Mouse (Mus musculus) regulatory T cell (primary cell): ENCODE data around the gene Ablim2.

ENCODE experiments used
- in situ Hi-C: fragments of 300-600 bp; cut with MboI, MseI; formaldehyde crosslinking; loops from one replicate; pipeline ENCODE4 v1.15.1; 2025; ENCODE audit warnings: high pct_unique_total_duplicates

The Ablim2 gene

GRCm38 (mm10) chr5:35882391-35882790, 124.7 kb downstream of the Ablim2 start:
- in situ Hi-C loops = loop anchor here (10.0 kb wide), 1 partner anchor 788 kb away; no protein-coding TSS in a partner anchor

- in situ Hi-C loops = loop anchor here (10.0 kb wide), 1 partner anchor 789 kb away; no protein-coding TSS in a partner anchor
These were observed 126.6 kb downstream of the Ablim2 start for GRCm38 (mm10) chr5:35884262-35884661.

DNA sequence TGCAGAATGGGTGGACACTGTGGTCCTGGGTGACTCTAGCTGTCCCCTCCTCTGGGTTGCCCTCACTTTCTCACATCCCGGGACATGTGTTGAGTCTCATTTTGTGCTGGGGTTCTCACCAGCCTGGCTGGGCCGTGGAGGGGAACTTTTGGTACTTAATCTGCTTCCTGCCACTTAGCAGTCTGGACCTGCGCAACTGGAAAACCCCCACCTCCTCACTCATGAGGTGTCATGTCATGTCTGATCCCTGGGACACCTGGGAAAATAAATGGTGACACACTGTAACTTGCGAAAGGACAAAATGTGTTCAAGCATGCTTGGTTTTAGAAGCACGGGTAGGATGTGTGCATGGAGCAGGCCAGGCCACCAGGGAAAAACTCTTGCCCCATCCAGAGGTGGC, 127.0 kb downstream of the Ablim2 start:
- in situ Hi-C loops = loop anchor here (10.0 kb wide), 1 partner anchor 790 kb away; no protein-coding TSS in a partner anchor

DNA sequence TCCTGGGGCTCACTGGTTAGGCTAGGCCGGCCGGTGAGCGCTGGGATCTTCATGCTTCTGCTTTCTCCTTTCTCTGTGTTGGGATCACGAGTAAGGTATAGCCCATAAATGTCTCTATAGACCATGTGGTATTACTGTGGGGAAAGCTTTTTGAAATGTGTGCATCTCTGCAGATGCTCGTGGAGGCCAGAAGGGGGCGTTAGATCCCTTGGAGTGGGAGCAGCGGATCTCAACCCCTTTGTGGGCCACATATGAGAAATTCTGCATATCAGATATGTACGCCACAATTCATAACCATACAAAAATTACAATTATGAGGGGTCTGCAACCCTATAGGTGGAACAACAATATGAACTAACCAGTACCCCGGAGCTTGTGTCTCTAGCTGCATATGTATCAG, 131.3 kb downstream of the Ablim2 start:
- in situ Hi-C loops = loop anchor here (10.0 kb wide), 1 partner anchor 794 kb away; no protein-coding TSS in a partner anchor

GRCm38 (mm10) chr5:35889641-35890040, 132.0 kb downstream of the Ablim2 start:
- in situ Hi-C loops = loop anchor here (10.0 kb wide), 1 partner anchor 795 kb away; no protein-coding TSS in a partner anchor

DNA sequence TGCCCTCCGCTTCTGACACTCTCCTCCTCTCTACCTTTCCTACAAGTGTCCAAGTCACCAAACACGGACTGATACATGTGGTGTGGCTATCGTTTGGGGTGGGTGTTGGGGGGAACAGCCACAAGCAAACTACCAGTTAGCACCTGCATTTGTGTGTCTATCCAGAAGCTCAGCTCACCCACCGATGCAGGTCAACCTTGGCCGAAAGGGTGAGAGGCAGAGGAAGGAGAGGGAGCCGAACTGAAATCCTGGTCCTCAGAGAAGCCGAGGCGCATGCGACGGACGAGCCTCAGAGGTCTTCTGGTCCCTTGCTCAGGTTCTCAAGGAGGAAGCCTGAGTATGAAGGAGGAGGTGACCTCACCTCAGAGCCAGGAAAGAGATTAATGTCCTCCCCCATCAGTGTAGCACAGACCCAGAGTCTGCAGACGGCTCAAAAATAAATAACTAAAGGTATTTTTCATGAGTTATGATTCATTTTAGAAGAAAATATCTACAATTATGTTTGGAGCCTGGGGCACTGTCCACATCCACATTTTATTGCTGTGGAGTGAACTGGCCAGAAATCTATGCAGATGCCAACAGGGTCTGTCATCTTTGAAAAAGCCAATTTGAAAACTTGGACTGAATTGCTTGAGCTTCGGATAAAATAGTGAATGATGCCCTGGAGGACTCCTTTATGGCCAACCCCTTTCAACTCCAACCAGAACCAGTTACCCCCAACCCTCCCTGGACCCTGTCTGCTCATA, 133.5 kb downstream of the Ablim2 start:
- in situ Hi-C loops = no loop called here

GRCm38 (mm10) chr5:35892363-35892762, 134.7 kb downstream of the Ablim2 start:
- in situ Hi-C loops = no loop called here

GRCm38 (mm10) chr5:35893093-35893804, 135.6 kb downstream of the Ablim2 start, which contains the start of gene Afap1:
Gene Afap1, plus strand, starts transcription at chr5:35893319.
- in situ Hi-C loops = no loop called here

DNA sequence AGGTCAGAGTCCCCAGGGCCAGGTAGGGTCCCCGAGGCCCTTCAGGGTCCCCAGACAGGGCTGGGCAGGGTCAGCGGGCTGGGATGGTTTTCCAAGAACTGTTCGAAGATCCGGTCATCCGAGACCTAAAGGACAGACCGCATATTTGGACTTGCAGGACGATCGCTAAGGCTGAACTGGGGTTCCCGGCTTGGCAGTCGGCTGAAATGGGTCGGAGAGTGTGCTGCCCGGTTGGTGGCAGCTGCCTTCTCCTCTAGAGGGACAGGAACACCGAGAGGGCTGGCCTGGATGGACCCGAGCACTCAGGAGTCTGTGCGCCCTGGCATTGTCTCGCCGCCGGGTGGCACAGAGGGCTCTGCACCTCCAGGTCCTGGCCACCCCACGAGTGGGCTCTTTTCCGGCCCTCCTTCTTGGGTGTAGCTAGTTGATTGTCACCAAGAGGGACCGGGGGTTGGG, 136.2 kb downstream of the Ablim2 start:
- in situ Hi-C loops = no loop called here

GRCm38 (mm10) chr5:35894295-35895047, 136.8 kb downstream of the Ablim2 start:
- in situ Hi-C loops = loop anchor here (5.0 kb wide), 1 partner anchor 782 kb away; no protein-coding TSS in a partner anchor

GRCm38 (mm10) chr5:35895926-35896325, 138.2 kb downstream of the Ablim2 start:
- in situ Hi-C loops = loop anchor here (5.0 kb wide), 1 partner anchor 784 kb away; no protein-coding TSS in a partner anchor

DNA sequence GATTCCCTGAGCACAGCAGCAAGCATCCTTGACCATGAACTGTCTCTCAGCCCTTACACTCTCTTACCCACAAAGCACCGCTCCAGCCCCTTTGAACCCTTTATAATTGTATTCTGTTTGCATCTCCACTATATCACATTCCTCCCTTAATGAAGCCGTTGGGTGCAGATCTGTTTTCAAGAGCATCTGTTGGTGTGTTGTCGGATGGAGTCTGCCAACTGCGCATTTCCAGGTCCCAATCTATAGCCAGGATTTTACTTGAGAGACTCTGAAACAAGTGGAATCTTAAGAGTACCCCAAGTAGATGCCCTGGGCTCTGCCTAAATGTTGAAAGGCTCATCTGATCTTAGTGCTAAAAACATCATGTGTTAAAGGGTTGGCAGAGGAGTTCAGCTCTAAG, 138.9 kb downstream of the Ablim2 start:
- in situ Hi-C loops = loop anchor here (5.0 kb wide), 1 partner anchor 784 kb away; no protein-coding TSS in a partner anchor

- in situ Hi-C loops = loop anchor here (5.0 kb wide), 1 partner anchor 785 kb away; no protein-coding TSS in a partner anchor
These were observed 139.5 kb downstream of the Ablim2 start for GRCm38 (mm10) chr5:35897147-35897546.

- in situ Hi-C loops = loop anchor here (5.0 kb wide), 1 partner anchor 786 kb away; no protein-coding TSS in a partner anchor
These were observed 140.4 kb downstream of the Ablim2 start for GRCm38 (mm10) chr5:35898114-35898513.

DNA sequence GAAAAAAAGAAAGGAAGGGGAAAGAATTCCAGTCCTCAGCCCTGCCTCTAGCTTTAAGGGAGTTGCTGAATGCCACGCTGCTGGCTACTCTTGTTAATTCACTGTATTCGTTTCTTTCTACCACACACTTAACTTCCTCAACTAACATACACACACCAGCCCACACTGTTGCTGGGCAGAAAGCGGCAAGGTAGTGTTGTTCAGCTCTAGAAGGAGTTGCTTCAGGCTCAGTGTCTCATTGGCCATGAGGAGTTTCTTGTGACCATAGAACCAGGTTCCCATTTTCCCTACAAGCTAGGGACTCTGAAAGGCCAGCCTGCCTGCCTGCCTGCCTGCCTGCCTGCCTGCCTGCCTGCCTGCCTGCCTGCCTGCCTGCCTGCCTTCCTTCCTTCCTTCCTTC, 141.3 kb downstream of the Ablim2 start:
- in situ Hi-C loops = loop anchor here (5.0 kb wide), 1 partner anchor 787 kb away; no protein-coding TSS in a partner anchor

DNA sequence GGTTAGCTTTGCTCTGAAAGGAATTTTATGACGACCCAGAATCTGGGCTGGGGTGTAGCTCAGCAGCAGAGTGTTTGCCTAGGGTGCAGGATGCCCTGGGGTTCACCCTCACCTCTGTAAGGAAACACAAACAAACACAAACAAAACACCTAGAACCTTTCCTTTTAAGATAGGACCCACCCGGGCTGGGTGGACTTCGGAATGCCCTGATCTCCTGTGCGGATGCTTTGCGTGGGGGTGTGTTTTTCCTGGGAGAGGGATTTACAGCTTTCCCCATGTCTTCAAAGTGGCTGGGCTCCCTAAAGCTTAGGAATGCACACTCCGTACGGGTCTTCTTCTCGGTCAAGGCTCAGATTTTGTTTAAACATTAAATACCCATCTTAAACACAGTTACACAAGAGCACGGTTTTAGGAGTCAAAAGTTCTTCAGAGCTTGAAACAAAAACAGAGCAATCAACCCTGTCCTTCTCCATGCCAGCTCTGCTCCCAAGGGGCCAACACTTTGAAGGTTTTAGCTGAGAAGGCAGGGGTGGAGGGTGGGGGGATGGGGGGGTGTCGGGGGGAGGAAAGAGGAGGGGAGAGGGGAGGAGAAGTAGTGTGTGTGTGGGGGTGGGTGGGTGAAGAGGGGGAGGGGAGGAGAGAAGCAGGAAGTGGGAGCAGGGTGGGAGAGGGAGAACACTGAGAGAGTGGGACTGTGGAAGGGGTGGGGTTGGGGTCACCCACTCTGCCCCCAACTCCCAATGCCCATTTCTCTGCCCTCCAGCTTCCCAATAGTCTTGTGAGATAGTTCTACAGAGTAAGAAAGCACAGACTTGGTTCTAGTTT, 142.9 kb downstream of the Ablim2 start:
- in situ Hi-C loops = no loop called here

DNA sequence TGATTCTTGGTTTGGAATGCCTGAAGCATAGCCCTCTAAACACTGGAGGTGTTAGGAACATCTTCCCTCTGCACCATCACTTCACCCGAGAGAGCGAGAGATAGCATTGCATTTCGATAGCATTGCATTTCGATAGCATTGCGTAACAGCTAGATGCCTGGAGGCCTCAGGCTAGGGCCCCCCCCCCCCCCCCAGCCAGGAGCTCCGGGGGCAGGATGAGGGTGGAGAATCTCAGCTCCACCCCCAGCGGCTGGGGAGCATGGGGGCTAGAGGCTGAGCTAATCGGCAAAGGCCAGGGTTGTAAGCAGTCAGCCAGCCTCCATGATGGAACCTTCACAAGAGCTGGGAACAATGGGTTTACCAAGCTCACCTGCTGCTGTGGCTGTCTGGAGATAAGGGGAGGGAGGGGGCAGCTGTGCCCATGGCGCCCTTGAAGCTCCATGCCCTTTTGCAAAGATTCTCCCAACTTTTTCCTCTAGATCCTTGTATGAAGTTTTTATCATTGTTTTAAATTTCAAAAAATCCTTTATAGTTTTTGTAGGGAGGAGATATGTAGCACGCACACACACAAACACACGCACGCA, 143.6 kb downstream of the Ablim2 start:
- in situ Hi-C loops = no loop called here

DNA sequence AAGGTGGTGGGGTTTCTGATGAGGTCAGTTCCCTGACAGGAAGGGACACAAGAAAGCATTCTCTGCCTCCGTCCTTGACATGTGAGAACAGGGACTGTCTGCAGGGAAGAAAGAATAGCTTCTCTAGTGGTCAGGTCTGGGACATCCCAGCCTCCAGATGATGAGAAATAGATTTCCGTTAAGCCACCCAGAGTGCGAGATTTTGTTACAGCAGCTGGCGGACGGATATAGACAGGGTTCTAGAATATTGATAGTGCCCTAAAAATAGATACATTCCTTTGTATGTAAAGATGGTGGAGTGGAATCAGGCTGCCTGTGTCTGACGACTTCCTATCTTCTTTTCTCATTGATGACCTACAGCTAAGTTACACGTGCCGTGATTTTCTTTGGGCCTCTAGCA, 145.8 kb downstream of the Ablim2 start:
- in situ Hi-C loops = no loop called here

GRCm38 (mm10) chr5:35905283-35905682, 147.6 kb downstream of the Ablim2 start:
- in situ Hi-C loops = no loop called here

- in situ Hi-C loops = no loop called here
These were observed 149.4 kb downstream of the Ablim2 start for GRCm38 (mm10) chr5:35907090-35907489.
